Mouse (Mus musculus) heart, postnatal 10 days (tissue): ENCODE measurements at regions not wholly inside any gene's neighbourhood (a gene's known extent, or its start where the extent isn't known, plus 50 kb on each side); places are given as distances from the start of the nearest gene placed in this dataset.
A peak's percentile ranks its signal among the peaks of the same experiment; 100 is the strongest.

Experiments used
- DNase-seq, 2 experiments: peaks; one replicate each; pipeline ENCODE4 v3.0.0; 2021
- intact Hi-C: fragments of 180-260 bp; cut with DNase I; formaldehyde crosslinking; loops from one replicate; pipeline ENCODE4 v1.15.1; 2025

DNA sequence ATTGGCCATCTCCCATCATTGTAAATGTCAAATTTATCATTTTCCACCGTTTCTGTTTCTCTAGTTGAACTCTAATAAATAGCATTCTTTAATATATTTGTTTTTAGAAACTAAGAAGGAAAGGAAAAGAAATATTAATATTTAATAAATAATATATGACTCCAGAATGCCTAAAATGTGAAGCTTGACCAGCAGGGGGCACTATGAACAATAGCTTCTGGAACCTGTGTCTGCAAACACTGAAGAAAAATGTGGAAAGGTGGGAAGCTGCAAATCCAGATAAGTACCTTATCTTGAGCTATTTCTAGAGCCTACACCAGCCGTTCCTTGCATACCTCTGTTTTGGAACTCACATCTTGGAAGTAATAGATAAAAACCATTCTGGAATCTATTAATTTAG lies 493.7 kb upstream of the Lingo2 start:
- peak in 1 of 2 experiments; percentile 3 for DNase-seq
- intact Hi-C loops: no loop called here

DNA sequence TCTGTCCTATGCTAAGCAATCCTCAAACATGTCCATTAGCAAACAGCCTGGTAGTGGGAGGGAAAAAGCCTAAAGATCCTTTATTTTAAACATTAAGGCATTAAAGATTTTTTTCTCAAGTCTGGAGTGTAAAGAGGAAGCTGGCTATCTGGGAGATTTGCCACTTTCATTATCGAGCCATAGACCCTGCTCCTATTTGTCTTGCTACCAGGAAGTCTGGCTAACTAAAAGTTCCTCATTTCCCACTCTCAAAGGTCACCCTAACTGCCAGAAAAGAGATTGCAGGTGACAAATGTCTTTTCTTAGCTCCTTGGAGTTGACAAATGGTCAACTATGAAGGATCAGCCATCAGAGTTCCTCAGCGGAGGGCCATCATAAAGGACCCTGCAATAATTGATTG lies 461.2 kb upstream of the Lingo2 start:
- intact Hi-C loops: no loop called here

DNA sequence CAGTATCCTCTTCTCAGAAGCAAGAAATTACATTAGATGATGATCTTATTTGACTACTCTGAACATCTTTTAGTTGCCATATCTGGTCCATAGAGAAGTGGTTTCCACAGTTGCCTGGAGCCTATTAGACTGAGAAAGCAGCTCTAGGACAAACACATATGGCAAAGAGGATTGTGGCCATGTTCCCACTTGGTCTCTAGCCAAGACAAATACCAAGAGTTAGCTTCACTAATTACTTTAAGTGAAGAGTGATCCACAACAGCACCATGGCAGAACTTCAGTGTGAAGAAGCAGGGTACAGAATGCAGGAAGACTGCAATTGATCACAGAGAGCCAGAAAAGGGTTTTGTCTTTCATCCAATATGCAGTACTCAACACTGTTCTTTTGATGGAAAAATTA lies 436.6 kb upstream of the Lingo2 start:
- intact Hi-C loops: no loop called here
- no peak for DNase-seq

More for the DNA sequence above, 461.2 kb upstream of the Lingo2 start:
- DNase-seq: no peak

DNA sequence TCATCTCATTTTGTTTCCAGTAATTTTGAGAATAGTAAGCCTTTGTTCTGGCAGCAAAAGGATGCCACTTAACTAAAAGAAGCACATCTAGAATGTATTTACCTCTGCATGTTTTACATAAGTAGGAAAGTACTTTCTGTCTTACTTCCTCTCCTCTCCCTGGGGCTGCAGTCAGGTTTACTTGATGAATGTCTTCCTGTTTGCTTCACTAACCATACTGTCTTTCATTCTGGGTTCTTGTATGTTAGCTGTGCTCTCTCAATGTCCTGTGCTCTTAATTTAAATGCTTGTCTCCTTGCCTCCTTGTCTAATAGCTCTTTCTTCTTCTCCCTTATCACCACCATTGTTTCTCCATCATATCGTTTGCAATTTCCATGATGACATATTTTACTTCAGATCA lies 435.3 kb upstream of the Lingo2 start:
- DNase-seq: no peak
- intact Hi-C loops: no loop called here

DNA sequence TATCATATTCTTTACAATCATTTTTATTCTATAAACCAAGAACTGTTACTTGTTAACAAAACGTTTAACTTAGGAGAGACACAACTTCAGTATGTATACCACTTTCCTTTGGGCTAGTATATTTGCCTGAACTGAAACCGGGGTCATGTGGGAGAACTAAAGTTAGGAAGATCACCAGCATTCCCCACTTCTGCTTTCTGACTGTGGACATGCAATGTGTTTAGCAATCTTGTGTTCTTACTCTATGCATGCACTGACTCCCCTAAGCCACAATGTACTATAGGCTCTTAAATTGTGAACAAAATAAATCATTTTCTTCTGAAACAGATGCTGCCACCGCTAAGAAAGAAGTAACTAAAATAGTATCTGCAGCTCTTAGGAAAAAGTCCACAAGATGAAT lies 412.7 kb upstream of the Lingo2 start:
- no peak for DNase-seq
- intact Hi-C loops: no loop called here

GRCm38 (mm10) chr4:37361254-37361653 lies 409.7 kb upstream of the Lingo2 start:
- intact Hi-C loops: no loop called here
- no peak for DNase-seq

DNA sequence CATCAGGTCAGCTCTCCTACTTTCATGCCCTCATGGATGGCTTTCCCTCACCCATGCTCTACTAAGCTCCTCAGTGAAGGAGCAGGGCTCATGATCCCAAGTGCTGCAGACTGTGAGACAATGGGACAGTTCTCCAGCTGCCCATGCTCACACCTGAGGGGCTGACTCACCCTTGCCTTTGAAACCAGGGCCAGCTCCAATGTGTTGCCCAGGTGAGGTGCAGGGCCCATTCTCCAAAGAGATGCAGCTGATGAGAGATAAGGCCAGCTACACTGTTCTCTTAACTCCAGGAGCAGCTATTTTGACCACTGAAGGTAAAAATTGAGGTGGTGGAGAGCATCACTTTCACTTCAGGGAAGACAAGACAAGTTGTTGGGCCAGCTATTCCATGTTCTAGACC lies 386.8 kb upstream of the Lingo2 start:
- DNase-seq: no peak
- intact Hi-C loops: no loop called here
